Mouse (Mus musculus): ENCODE results near the gene Hist1h3h. TPM values are rescaled to one million over a fixed set of nuclear protein-coding genes. Genes with fewer than 3 reads are reported as not detected.
A peak's percentile ranks its signal among the peaks of the same experiment; 100 is the strongest.
"Not testable (repeated sequence)": the region's sequence is repeated elsewhere in the genome, so short reads cannot be mapped to it uniquely, and the experiment has no call there.

Hist1h3h gene
- polyA plus RNA-seq, 1 experiment from 2014 or later = 6.4 TPM

- peak overlapping the region; percentile 45 for H3K4me3 ChIP-seq
- H3K36me3 ChIP-seq, H3K27me3 ChIP-seq, H3K9me3 ChIP-seq: not testable (repeated sequence)
- peak overlapping the region; percentile 73 for H3K9ac ChIP-seq
- peak overlapping the region; percentile 96 for H3K27ac ChIP-seq
- H3K4me2 ChIP-seq = peak overlapping the region; percentile 71
- ATAC-seq (ENCODE audit: low FRiP score) = peak; percentile 10; the same call in 1 of the 2 replicates
- H3K4me1 ChIP-seq (replicated peaks) = peaks cover 33% of the 10 kb centered on the region
- WGBS = under 1% methylated on average over 13 of the region's 38 CpGs
Observed at GRCm38 (mm10) chr13:21716540-21717391, 693 bp upstream of the Hist1h3h start.

DNA sequence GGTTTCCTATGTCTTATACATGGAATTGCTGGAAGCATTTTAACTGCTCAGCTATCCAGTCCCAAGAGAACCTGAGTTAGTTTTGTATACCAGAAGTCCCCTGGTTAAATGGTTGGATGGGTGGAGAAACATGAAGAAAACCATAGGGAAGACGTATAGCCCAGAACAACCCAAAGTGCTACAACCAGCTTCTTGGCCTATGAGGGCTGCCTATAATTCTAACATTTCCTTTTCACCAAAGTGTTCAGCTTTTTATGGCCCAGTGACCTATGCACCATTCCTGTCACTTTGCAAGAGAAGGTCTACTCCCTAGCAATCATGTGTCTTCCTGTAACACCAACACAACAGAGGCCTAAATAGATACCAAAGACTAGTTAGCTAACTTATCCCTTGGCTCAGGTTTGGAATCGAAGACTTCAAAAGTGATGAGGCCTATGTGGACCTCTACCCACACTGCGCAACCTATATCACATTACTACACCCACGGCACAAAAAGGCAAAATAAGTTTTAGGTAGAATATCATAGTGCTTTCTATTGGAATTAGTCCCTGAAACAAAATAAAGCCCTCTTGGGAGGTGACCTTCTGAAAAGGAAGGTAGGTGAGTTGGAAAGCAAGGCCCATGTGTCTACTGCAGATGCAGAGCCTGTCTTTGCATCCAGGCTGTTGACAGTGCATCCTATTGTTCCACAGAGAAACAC is 1.1 kb downstream of the Hist1h3h start:
- H3K4me3 ChIP-seq = peak overlapping the region; percentile 46
- H3K9ac ChIP-seq = peak overlapping the region; percentile 80
- H3K4me2 ChIP-seq = peak overlapping the region; percentile 75
- no peaks in the 10 kb centered on the region for H3K36me3 ChIP-seq
- ATAC-seq (ENCODE audit: low FRiP score) = no peak
- no peaks in the 10 kb centered on the region for H3K9me3 ChIP-seq
- peaks cover 38% of the 10 kb centered on the region for H3K4me1 ChIP-seq (replicated peaks)
- WGBS = 67% methylated on average over 4 of the region's 4 CpGs
- no peaks in the 10 kb centered on the region for H3K27me3 ChIP-seq
- peak overlapping the region; percentile 81 for H3K27ac ChIP-seq

DNA sequence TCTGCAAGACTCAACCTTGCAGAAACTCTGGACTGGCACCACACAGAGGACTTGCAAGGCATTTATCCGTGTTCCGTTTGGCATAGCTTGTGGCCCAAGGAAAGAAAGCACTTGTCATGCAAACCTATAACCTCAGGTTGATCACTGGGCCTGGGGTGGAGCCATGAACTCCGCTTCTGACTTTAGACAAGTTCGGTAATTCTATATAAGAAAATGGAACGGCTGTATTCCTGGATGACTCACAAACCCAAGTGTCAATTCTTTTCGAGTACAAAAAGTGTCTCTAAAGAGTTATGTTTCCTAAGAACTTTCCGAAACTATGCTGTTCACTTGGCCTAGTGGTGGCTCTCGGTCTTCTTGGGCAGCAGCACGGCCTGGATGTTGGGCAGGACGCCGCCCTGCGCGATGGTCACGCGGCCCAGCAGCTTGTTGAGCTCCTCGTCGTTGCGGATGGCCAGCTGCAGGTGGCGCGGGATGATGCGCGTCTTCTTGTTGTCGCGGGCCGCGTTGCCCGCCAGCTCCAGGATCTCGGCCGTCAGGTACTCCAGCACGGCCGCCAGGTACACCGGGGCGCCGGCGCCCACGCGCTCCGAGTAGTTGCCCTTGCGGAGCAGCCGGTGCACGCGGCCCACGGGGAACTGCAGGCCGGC is 3.8 kb downstream of the Hist1h3h start:
- H3K4me1 ChIP-seq (replicated peaks) = peaks cover 29% of the 10 kb centered on the region
- peak overlapping the region; percentile 42 for H3K4me3 ChIP-seq
- H3K9me3 ChIP-seq, H3K27me3 ChIP-seq, H3K36me3 ChIP-seq: not testable (repeated sequence)
- peak overlapping the region; percentile 77 for H3K27ac ChIP-seq
- peak overlapping the region; percentile 67 for H3K4me2 ChIP-seq
- ATAC-seq (ENCODE audit: low FRiP score) = peak; percentile 13
- WGBS = 2% methylated on average over 24 of the region's 44 CpGs
- H3K9ac ChIP-seq = peak overlapping the region; percentile 56; the same call in 1 of the 2 replicates

- H3K27ac ChIP-seq = peak within 1 kb of the TSS; percentile 90
- H3K4me1 ChIP-seq (replicated peaks) = peaks cover 26% of the 10 kb centered on the region
- peak within 1 kb of the TSS; percentile 68 for H3K9ac ChIP-seq
- peak within 1 kb of the TSS; percentile 42 for H3K4me3 ChIP-seq
- peak within 1 kb of the TSS; percentile 67 for H3K4me2 ChIP-seq
- not testable (repeated sequence) for H3K36me3 ChIP-seq, H3K27me3 ChIP-seq, H3K9me3 ChIP-seq
- ATAC-seq (ENCODE audit: low FRiP score) = peak; percentile 98
- under 1% methylated on average over 37 of the region's 37 CpGs for WGBS
Observed at GRCm38 (mm10) chr13:21721757-21722372, 4.4 kb downstream of the Hist1h3h start, which contains the start of gene Hist1h2bm. Hist1h2bm (plus strand) TSS chr13:21722044.

- no peaks in the 10 kb centered on the region for H3K36me3 ChIP-seq
- no peaks in the 10 kb centered on the region for H3K9me3 ChIP-seq
- H3K4me2 ChIP-seq = peak overlapping the region; percentile 67
- peak overlapping the region; percentile 42 for H3K4me3 ChIP-seq
- peaks cover 24% of the 10 kb centered on the region for H3K4me1 ChIP-seq (replicated peaks)
- H3K27ac ChIP-seq = peak overlapping the region; percentile 90
- ATAC-seq (ENCODE audit: low FRiP score) = peak; percentile 22
- 3% methylated on average over 11 of the region's 11 CpGs for WGBS
- peak overlapping the region; percentile 68 for H3K9ac ChIP-seq
- H3K27me3 ChIP-seq = no peaks in the 10 kb centered on the region
Observed at GRCm38 (mm10) chr13:21722373-21722925, 5.0 kb downstream of the Hist1h3h start.

DNA sequence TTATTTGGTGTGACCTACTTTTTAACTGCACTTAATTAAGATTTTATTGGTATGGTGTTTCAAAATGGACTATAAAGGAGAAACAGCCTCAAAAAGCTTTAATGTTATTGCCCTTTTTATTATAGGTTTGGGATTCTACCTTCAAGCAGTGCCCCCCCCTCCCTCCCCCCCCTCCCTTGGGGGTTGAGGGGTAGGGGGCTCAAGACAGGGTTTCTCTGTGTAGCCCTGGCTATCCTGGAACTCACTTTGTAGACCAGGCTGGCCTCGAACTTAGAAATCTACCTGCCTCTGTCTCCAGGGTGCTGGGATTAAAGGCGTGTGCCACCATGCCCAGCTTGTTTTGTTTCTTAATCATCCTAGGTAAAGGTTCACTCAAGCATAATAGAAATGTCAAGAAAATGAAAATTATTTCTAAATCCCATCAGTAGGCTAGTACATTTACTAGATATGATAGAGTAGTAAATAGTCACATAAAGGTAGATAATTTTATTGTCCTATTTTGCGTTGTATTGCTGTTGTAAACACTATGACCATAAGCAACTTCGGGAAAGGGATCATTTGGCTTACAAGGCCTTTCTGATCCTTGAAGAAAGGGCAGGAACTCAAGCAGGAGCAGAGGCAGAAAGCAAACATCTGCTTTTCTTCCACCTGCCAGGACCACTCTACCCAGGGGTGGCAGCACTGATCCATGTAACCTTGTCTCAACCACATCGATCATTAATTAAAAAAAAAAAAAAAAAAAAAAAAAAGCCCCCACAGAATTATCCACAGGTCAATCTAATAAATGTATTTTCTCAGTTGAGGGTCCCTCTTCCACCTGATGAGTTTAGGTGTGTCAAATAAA is 5.8 kb downstream of the Hist1h3h start:
- Histone ChIP-seq H3K4me2 (peak overlapping the region; percentile 67), H3K9ac (no peak overlapping the region)
- 35% methylated on average over 5 of the region's 5 CpGs for WGBS

DNA sequence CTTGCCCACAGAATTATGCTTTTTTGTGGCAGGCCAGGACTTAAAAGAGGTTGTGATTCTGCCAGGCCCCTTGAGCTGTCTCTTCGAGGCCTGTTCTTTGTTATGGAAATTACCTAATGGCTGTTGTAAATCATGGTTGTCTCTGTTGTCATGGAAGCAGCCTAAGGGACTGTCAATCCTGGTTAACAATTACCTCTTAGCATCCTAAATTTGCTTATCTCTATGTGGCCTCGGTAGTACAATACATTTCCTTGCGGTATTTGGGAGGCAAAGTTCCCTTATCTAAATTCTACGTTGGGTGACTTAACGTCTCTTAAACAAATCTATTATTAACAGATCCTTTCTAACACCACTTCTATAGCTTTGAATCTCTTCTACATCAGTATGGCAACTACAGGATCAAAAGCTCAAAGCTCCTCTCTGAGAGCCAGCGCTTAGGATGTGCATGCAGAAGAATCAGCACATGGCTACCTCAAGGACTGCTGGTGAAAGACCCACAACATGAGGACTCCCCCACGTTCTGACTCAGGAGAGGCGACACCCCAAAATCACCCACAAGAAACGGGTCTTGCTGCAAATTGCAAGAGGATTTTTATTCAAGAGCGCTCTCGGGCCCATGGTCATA is 10.6 kb downstream of the Hist1h3h start:
- Histone ChIP-seq H3K4me1 (replicated peaks) (peaks cover 7% of the 10 kb centered on the region; the same call in 1 of the 2 replicates), H3K9me3 (no peaks in the 10 kb centered on the region), H3K9ac (no peak overlapping the region), H3K27ac (peak overlapping the region; percentile 63), H3K27me3 (no peaks in the 10 kb centered on the region), H3K36me3 (no peaks in the 10 kb centered on the region), H3K4me3 (no peak overlapping the region), H3K4me2 (no peak overlapping the region)
- ATAC-seq (ENCODE audit: low FRiP score) = peak; percentile 66
- 17% methylated on average over 11 of the region's 11 CpGs for WGBS

More for the DNA sequence above, 5.8 kb downstream of the Hist1h3h start:
- Histone ChIP-seq H3K9me3 (no peaks in the 10 kb centered on the region), H3K27me3 (no peaks in the 10 kb centered on the region), H3K36me3 (no peaks in the 10 kb centered on the region), H3K27ac (peak overlapping the region; percentile 52; the same call in 1 of the 2 replicates), H3K4me3 (no peak overlapping the region), H3K4me1 (replicated peaks) (peaks cover 26% of the 10 kb centered on the region)
- ATAC-seq (ENCODE audit: low FRiP score) = no peak

- no peak for ATAC-seq (ENCODE audit: low FRiP score)
- Histone ChIP-seq H3K4me3 (no peak overlapping the region), H3K27ac (no peak overlapping the region), H3K36me3 (no peaks in the 10 kb centered on the region), H3K9ac (no peak overlapping the region), H3K4me1 (replicated peaks) (peaks cover 12% of the 10 kb centered on the region), H3K4me2 (no peak overlapping the region), H3K27me3 (no peaks in the 10 kb centered on the region), H3K9me3 (no peaks in the 10 kb centered on the region)
- WGBS = 69% methylated on average over 1 of the region's 1 CpGs
Observed at GRCm38 (mm10) chr13:21729544-21729943, 12.1 kb downstream of the Hist1h3h start.

- Histone ChIP-seq H3K27ac (peak overlapping the region; percentile 97), H3K9ac (no peak overlapping the region), H3K9me3 (no peaks in the 10 kb centered on the region), H3K4me1 (replicated peaks) (peaks cover 16% of the 10 kb centered on the region), H3K4me2 (no peak overlapping the region), H3K4me3 (no peak overlapping the region), H3K36me3 (no peaks in the 10 kb centered on the region), H3K27me3 (no peaks in the 10 kb centered on the region)
- peak; percentile 19 for ATAC-seq (ENCODE audit: low FRiP score)
- whole genome bisulfite sequencing = 65% methylated on average over 5 of the region's 5 CpGs
Observed at GRCm38 (mm10) chr13:21733466-21733865, 16.0 kb downstream of the Hist1h3h start.

DNA sequence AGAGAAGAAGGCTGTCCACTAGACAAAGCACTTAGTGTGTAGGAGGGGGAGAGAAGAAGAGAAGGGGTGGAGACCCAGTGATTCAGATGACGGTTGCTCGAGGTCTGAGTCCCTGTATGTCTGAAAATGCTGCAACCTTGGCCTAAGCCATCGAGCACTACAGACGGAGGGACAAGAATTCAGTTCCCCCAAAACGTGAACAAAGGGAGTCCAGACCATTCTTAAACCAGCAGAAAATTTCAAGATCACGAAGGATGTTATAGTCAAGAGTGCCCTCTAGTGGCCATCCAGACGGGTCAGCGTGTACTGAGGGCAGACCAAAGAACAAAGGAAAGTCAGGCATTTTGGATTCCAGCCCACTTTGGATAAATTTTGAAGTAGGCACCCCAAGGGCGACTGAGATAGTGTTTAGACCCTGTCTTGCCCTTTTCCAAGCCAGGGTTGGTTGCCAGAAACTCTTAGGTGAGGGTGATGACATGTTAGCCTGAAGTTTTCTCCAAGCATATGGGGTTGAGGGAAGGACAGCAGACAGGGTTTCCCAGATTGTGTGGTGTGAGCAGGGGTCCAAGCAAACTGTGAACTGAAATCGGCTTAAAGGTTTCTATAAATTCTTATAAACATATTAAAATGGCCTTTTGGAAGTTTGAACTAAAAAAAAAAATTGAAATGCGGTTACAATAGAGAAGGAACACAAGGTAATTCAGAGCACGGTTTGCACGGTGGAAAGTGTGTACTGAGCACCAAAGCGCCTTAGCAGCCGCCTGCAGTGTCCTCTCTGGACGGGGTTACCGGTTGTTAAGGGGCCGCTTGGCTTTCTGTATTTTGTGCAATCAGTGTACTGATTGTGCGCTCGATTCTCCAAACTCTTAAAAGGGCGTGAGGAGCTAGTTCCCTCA is 16.8 kb downstream of the Hist1h3h start:
- peak; percentile 85 for ATAC-seq (ENCODE audit: low FRiP score)

More for the DNA sequence above, 16.8 kb downstream of the Hist1h3h start:
- Histone ChIP-seq H3K4me2 (peak overlapping the region; percentile 72), H3K9me3 (no peaks in the 10 kb centered on the region), H3K4me3 (peak overlapping the region; percentile 54), H3K4me1 (replicated peaks) (peaks cover 16% of the 10 kb centered on the region), H3K9ac (peak overlapping the region; percentile 79), H3K36me3 (0 out of 2 replicates have a peak, but pooled peaks cover 2% of the 10 kb centered on the region), H3K27ac (peak overlapping the region; percentile 97), H3K27me3 (no peaks in the 10 kb centered on the region)
- WGBS = under 1% methylated on average over 21 of the region's 21 CpGs

Measured in hindbrain, embryonic 13.5 days (tissue).